Mouse (Mus musculus): Measurements from ENCODE around the gene Gm20388.

Gm20388 gene

GRCm38 (mm10) chr8:120632969-120633664 is 722.5 kb downstream of the Gm20388 start:
- no peak for DNase-seq (ENCODE audit: low read depth, low spot score)

GRCm38 (mm10) chr8:120633665-120634271 is 723.1 kb downstream of the Gm20388 start:
- no peak for DNase-seq (ENCODE audit: low read depth, low spot score)

GRCm38 (mm10) chr8:120634329-120634839 is 723.7 kb downstream of the Gm20388 start:
- DNase-seq (ENCODE audit: low read depth, low spot score), result no peak

GRCm38 (mm10) chr8:120641245-120641644 is 730.6 kb downstream of the Gm20388 start:
- DNase-seq (ENCODE audit: low read depth, low spot score), result peak; percentile 62

GRCm38 (mm10) chr8:120642031-120642662 is 731.5 kb downstream of the Gm20388 start:
- no peak for DNase-seq (ENCODE audit: low read depth, low spot score)

GRCm38 (mm10) chr8:120644663-120645062 is 734.0 kb downstream of the Gm20388 start:
- DNase-seq (ENCODE audit: low read depth, low spot score), result no peak

- DNase-seq (ENCODE audit: low read depth, low spot score), result no peak
Measured at GRCm38 (mm10) chr8:120647532-120647931, 736.9 kb downstream of the Gm20388 start, which contains the start of gene 1190005I06Rik. Gene 1190005I06Rik (minus strand): TSS chr8:120647632.

GRCm38 (mm10) chr8:120656322-120657052 is 745.8 kb downstream of the Gm20388 start:
- DNase-seq (ENCODE audit: low read depth, low spot score), result no peak

- DNase-seq (ENCODE audit: low read depth, low spot score), result no peak
Measured at GRCm38 (mm10) chr8:120657415-120657814, 746.8 kb downstream of the Gm20388 start.

GRCm38 (mm10) chr8:120664566-120664965 is 753.9 kb downstream of the Gm20388 start:
- DNase-seq (ENCODE audit: low read depth, low spot score), result no peak

- no peak for DNase-seq (ENCODE audit: low read depth, low spot score)
Measured at GRCm38 (mm10) chr8:120665726-120666455, 755.2 kb downstream of the Gm20388 start.

- DNase-seq (ENCODE audit: low read depth, low spot score), result no peak
Measured at GRCm38 (mm10) chr8:120666807-120667470, 756.3 kb downstream of the Gm20388 start.

- peak; percentile 83 for DNase-seq (ENCODE audit: low read depth, low spot score)
Measured at GRCm38 (mm10) chr8:120667561-120668373, 757.1 kb downstream of the Gm20388 start, which contains the start of the genes Gm27021 and Cox4i1. Gene Gm27021 (minus strand): TSS chr8:120668079. Gene Cox4i1 (plus strand): TSS chr8:120668222.

- DNase-seq (ENCODE audit: low read depth, low spot score), result no peak
Measured at GRCm38 (mm10) chr8:120668374-120668905, 757.8 kb downstream of the Gm20388 start, which contains the start of gene Emc8. Gene Emc8 (minus strand): TSS chr8:120668573.

- DNase-seq (ENCODE audit: low read depth, low spot score), result no peak
Measured at GRCm38 (mm10) chr8:120671775-120672174, 761.1 kb downstream of the Gm20388 start.

GRCm38 (mm10) chr8:120672626-120673229 is 762.1 kb downstream of the Gm20388 start:
- DNase-seq (ENCODE audit: low read depth, low spot score), result no peak

GRCm38 (mm10) chr8:120673298-120673697 is 762.7 kb downstream of the Gm20388 start:
- no peak for DNase-seq (ENCODE audit: low read depth, low spot score)

GRCm38 (mm10) chr8:120675718-120676117 is 765.1 kb downstream of the Gm20388 start:
- no peak for DNase-seq (ENCODE audit: low read depth, low spot score)

- DNase-seq (ENCODE audit: low read depth, low spot score), result peak; percentile 36
Measured at GRCm38 (mm10) chr8:120678447-120678846, 767.8 kb downstream of the Gm20388 start.

Data from retina, adult 2 months (tissue).